ENCODE assay signal across 18 mouse cellular contexts in genomic region chr11:57576871-57577515, GRCm38 (mm10). TPM values are rescaled to one million over a fixed set of nuclear protein-coding genes. Genes with fewer than 3 reads are reported as not detected.
DNase-seq lines count a peak whose midpoint lies in the region; ATAC-seq and TF ChIP-seq lines count a peak whose summit lies in the region.
"Had no signal": no experiment of that assay in that cellular context is flagged by ENCODE, and none has a peak within 500 bp of the region (broad histone marks: within the 10 kb centered on the region; RNA-seq: fewer than 3 reads in every experiment).

No protein-coding gene starts in this region.

- H3K36me3 ChIP-seq in forebrain, embryonic 13.5 days (ENCODE audit: poor library complexity, severe bottlenecking): no peaks in the 10 kb centered on the region
- no peaks in the 10 kb centered on the region for H3K36me3 ChIP-seq in forebrain, embryonic 11.5 days (ENCODE audit: control insufficient read depth, insufficient read depth, low read length)
- no peaks in the 10 kb centered on the region for H3K36me3 ChIP-seq in lung, embryonic 16.5 days (ENCODE audit: control insufficient read depth, insufficient read depth, low read length)
- no peaks in the 10 kb centered on the region for H3K36me3 ChIP-seq in midbrain, embryonic 14.5 days (ENCODE audit: control insufficient read depth, insufficient read depth, low read length)
- H3K36me3 ChIP-seq: embryonic facial prominence, embryonic 10.5 days; G1E; kidney, embryonic 15.5 days; midbrain, embryonic 13.5 days had no signal

- no peak overlapping the region for H3K4me2 ChIP-seq in forebrain, embryonic 13.5 days
- no peak overlapping the region for H3K4me2 ChIP-seq in forebrain, embryonic 11.5 days (ENCODE audit: low read depth, low read length, severe bottlenecking)
- no peak overlapping the region for H3K4me2 ChIP-seq in lung, embryonic 16.5 days (ENCODE audit: low read depth, low read length)
- no peak overlapping the region for H3K4me2 ChIP-seq in midbrain, embryonic 14.5 days (ENCODE audit: low read length)
- H3K4me2 ChIP-seq: kidney, embryonic 15.5 days; midbrain, embryonic 13.5 days had no signal

- 0 out of 2 replicates have a peak, but pooled peaks cover 10% of the 10 kb centered on the region for H3K27me3 ChIP-seq in forebrain, embryonic 13.5 days
- no peaks in the 10 kb centered on the region; the same call in 1 of the 2 replicates for H3K27me3 ChIP-seq in forebrain, embryonic 11.5 days (ENCODE audit: control insufficient read depth, insufficient read depth, low read length)
- H3K27me3 ChIP-seq in lung, embryonic 16.5 days (ENCODE audit: control insufficient read depth, insufficient read depth, low read depth, low read length): peaks cover 26% of the 10 kb centered on the region
- H3K27me3 ChIP-seq in midbrain, embryonic 14.5 days (ENCODE audit: control insufficient read depth, insufficient read depth, low read length): no peaks in the 10 kb centered on the region
- H3K27me3 ChIP-seq: kidney, embryonic 15.5 days had no signal

- WGBS in forebrain, embryonic 13.5 days: 59% methylated on average over 6 of the region's 6 CpGs
- 84% methylated on average over 6 of the region's 6 CpGs for WGBS in forebrain, embryonic 11.5 days
- WGBS in lung, embryonic 16.5 days: 48% methylated on average over 6 of the region's 6 CpGs
- WGBS in lung, adult 2 months: 63% methylated on average over 6 of the region's 6 CpGs
- 83% methylated on average over 6 of the region's 6 CpGs for WGBS in midbrain, embryonic 14.5 days

- no peak overlapping the region; the same call in 1 of the 2 replicates for H3K27ac ChIP-seq in forebrain, embryonic 13.5 days
- no peak overlapping the region for H3K27ac ChIP-seq in forebrain, embryonic 11.5 days (ENCODE audit: low read depth, low read length)
- no peak overlapping the region for H3K27ac ChIP-seq in lung, embryonic 16.5 days (ENCODE audit: low read length)
- H3K27ac ChIP-seq in midbrain, embryonic 14.5 days (replicated peaks; ENCODE audit: low read depth, low read length): no peak overlapping the region
- H3K27ac ChIP-seq: embryonic facial prominence, embryonic 10.5 days; hindbrain, postnatal 0 days; kidney, embryonic 15.5 days; left cerebral cortex, adult 2 months; midbrain, embryonic 13.5 days had no signal

- no peak for DNase-seq in forebrain, embryonic 11.5 days (ENCODE audit: low spot score)
- no peak for DNase-seq in lung, adult 2 months
- DNase-seq in cerebellum, adult 9-11 months: peak; percentile 53
- peak; percentile 4 to 33 for DNase-seq in layer of hippocampus, postnatal 36 days
- no peak for DNase-seq in kidney, adult 11 months
- DNase-seq in midbrain, embryonic 14.5 days: no peak
- DNase-seq: gastrocnemius, postnatal 36 days; liver; lung, postnatal 36 days; thymus, adult 2 months had no signal

- no peaks in the 10 kb centered on the region for H3K9me3 ChIP-seq in forebrain, embryonic 13.5 days (replicated peaks)
- no peaks in the 10 kb centered on the region for H3K9me3 ChIP-seq in forebrain, embryonic 11.5 days (ENCODE audit: control insufficient read depth, low read length)
- H3K9me3 ChIP-seq in lung, embryonic 16.5 days (ENCODE audit: control insufficient read depth, low read length): peaks cover 3% of the 10 kb centered on the region; the same call in 1 of the 2 replicates
- H3K9me3 ChIP-seq in midbrain, embryonic 14.5 days (ENCODE audit: control insufficient read depth, low read length): no peaks in the 10 kb centered on the region; the same call in 1 of the 2 replicates
- H3K9me3 ChIP-seq: embryonic facial prominence, embryonic 10.5 days; kidney, embryonic 15.5 days; midbrain, embryonic 13.5 days had no signal

- no peak overlapping the region for H3K9ac ChIP-seq in forebrain, embryonic 13.5 days
- no peak overlapping the region for H3K9ac ChIP-seq in forebrain, embryonic 11.5 days (ENCODE audit: low read length)
- no peak overlapping the region for H3K9ac ChIP-seq in lung, embryonic 16.5 days (ENCODE audit: low read length)
- no peak overlapping the region for H3K9ac ChIP-seq in midbrain, embryonic 14.5 days (replicated peaks; ENCODE audit: low read length)
- H3K9ac ChIP-seq: kidney, embryonic 15.5 days; midbrain, embryonic 13.5 days had no signal

- ATAC-seq in forebrain, embryonic 13.5 days: peak; percentile 87
- no peak for ATAC-seq in forebrain, embryonic 11.5 days (replicated peaks; ENCODE audit: low FRiP score)
- ATAC-seq in lung, embryonic 16.5 days (ENCODE audit: low read depth): peak; percentile 72
- no peak for ATAC-seq in midbrain, embryonic 14.5 days (ENCODE audit: low FRiP score, low TSS enrichment)
- ATAC-seq: hindbrain, postnatal 0 days; midbrain, embryonic 13.5 days had no signal

- H3K4me3 ChIP-seq in forebrain, embryonic 13.5 days: no peak overlapping the region
- no peak overlapping the region for H3K4me3 ChIP-seq in forebrain, embryonic 11.5 days (ENCODE audit: low read depth, low read length)
- no peak overlapping the region for H3K4me3 ChIP-seq in lung, embryonic 16.5 days (ENCODE audit: low read length)
- H3K4me3 ChIP-seq in lung, adult 2 months (replicated peaks; ENCODE audit: extremely low read depth, low read depth, low read length): no peak overlapping the region
- H3K4me3 ChIP-seq in midbrain, embryonic 14.5 days (replicated peaks; ENCODE audit: low read depth, low read length): no peak overlapping the region
- H3K4me3 ChIP-seq: embryonic facial prominence, embryonic 10.5 days; kidney, embryonic 15.5 days; left cerebral cortex, adult 2 months; midbrain, embryonic 13.5 days had no signal

- peaks cover 19% of the 10 kb centered on the region for H3K4me1 ChIP-seq in forebrain, embryonic 13.5 days
- no peaks in the 10 kb centered on the region; the same call in 1 of the 2 replicates for H3K4me1 ChIP-seq in forebrain, embryonic 11.5 days (replicated peaks; ENCODE audit: control insufficient read depth, insufficient read depth, low read length)
- no peaks in the 10 kb centered on the region for H3K4me1 ChIP-seq in lung, embryonic 16.5 days (replicated peaks; ENCODE audit: control insufficient read depth, insufficient read depth, low read length)
- H3K4me1 ChIP-seq in lung, adult 2 months (ENCODE audit: control insufficient read depth, insufficient read depth, low read length): no peaks in the 10 kb centered on the region
- 0 out of 2 replicates have a peak, but pooled peaks cover 6% of the 10 kb centered on the region for H3K4me1 ChIP-seq in midbrain, embryonic 14.5 days (ENCODE audit: control insufficient read depth, insufficient read depth, low read length)
- H3K4me1 ChIP-seq: kidney, embryonic 15.5 days had no signal

- TF ChIP-seq CTCF in lung, adult 2 months (IDR thresholded peaks at IDR 0.05; ENCODE audit: insufficient read depth, low read length): no peak

- no peak for TF ChIP-seq POLR2A in lung, adult 2 months (IDR thresholded peaks at IDR 0.05; ENCODE audit: borderline replicate concordance, extremely low read depth, low read depth, low read length)

RNA-seq across cellular contexts. Expression of gene Mfap3, which starts 58.5 kb away (rescaled TPM):
- polyA plus RNA-seq in forebrain, embryonic 13.5 days (2015; fragmentation: Nextera tagmentation; extraction: Ambion mirVana): 61.6 and 62.6 TPM in 2 replicates
- 54.9 and 56.6 TPM in 2 replicates for polyA plus RNA-seq in forebrain, embryonic 11.5 days (2014; fragmentation: Nextera tagmentation; extraction: Ambion mirVana)
- polyA plus RNA-seq in lung, embryonic 16.5 days (2015; fragmentation: Nextera tagmentation; extraction: Ambion mirVana): 42.5 and 45.2 TPM in 2 replicates
- 10.3 and 11.0 TPM in 2 replicates for polyA plus RNA-seq in lung, adult 2 months (2012; rRNA removed)
- 10 to 100 TPM; 28.7 to 34.8 TPM for total RNA-seq in layer of hippocampus, postnatal 36 days (2021)
- 53.4 and 68.1 TPM in 2 replicates for polyA plus RNA-seq in midbrain, embryonic 14.5 days (2014; fragmentation: Nextera tagmentation; extraction: Ambion mirVana)

RNA-seq across cellular contexts. Expression of gene Fam114a2, which starts 58.6 kb away (rescaled TPM):
- polyA plus RNA-seq in forebrain, embryonic 13.5 days (2015; fragmentation: Nextera tagmentation; extraction: Ambion mirVana): 92.9 TPM in 2 replicates
- polyA plus RNA-seq in forebrain, embryonic 11.5 days (2014; fragmentation: Nextera tagmentation; extraction: Ambion mirVana): 50.8 and 54.5 TPM in 2 replicates
- 85.9 and 92.7 TPM in 2 replicates for polyA plus RNA-seq in lung, embryonic 16.5 days (2015; fragmentation: Nextera tagmentation; extraction: Ambion mirVana)
- polyA plus RNA-seq in lung, adult 2 months (2012; rRNA removed): 20.2 and 30.6 TPM in 2 replicates
- total RNA-seq in layer of hippocampus, postnatal 36 days (2021): 10 to 100 TPM; 34.9 to 39.9 TPM
- 62.4 and 70.0 TPM in 2 replicates for polyA plus RNA-seq in midbrain, embryonic 14.5 days (2014; fragmentation: Nextera tagmentation; extraction: Ambion mirVana)

Comparison
In these comparisons a context has a peak if more than half of its experiments do, and no peak if none do; other contexts are left out.
1. ATAC-seq: peak in forebrain, embryonic 13.5 days (single experiment) and lung, embryonic 16.5 days (single experiment); none in forebrain, embryonic 11.5 days (single experiment) and midbrain, embryonic 14.5 days (single experiment).
2. DNase-seq: peak in cerebellum, adult 9-11 months (single experiment) and layer of hippocampus, postnatal 36 days (2 of 2); none in forebrain, embryonic 11.5 days (single experiment), lung, adult 2 months (single experiment), kidney, adult 11 months (single experiment) and midbrain, embryonic 14.5 days (single experiment).